Mouse (Mus musculus): ENCODE measurements around the gene Ppip5k1. TPM values are rescaled to one million over a fixed set of nuclear protein-coding genes. Genes with fewer than 3 reads are reported as not detected.
A peak's percentile ranks its signal among the peaks of the same experiment; 100 is the strongest.
"Not testable (repeated sequence)": the region's sequence is repeated elsewhere in the genome, so short reads cannot be mapped to it uniquely, and the experiment has no call there.

Gene Ppip5k1
- polyA plus RNA-seq (2012; ENCODE audit: insufficient read depth, low replicate concordance) = 1.9 TPM in 1 of 2 replicates, not detected in the other

DNA sequence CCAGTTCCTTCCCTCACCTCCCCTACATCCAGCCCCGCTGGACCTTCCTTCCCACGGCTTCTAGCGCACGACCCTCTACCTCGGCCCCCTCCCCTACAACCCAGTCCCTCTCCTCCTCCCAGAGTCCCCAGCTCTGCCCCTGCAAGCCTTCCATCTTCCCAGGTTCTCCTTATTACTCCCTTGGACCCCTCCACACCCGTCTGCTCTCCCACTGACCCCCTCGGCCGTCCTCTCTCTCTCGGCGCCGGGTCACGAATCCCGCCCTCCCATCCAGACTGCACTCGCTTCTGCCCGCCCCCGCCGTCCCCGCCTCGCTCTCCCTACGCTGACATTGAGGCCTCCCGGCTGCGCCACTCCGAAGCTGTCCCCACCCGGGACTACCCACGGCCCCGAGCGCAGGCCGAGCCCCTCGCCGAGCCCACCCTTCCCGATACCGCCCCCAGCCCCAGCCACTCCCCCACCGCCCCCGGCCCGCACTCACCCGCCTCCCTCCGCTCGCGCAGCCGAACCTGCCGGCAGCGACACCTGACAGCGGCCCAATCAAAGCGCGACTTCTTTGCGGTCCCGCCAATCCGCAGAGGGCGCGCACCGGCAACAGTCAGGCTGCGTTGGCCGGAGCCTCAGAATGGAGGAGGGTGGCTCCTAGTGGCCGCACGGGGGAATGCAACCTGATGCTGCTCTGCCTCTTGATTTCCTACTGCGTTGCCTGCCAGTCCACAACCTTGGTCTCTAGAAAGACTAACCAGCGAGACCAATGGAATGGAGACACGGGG, at the start of gene Ppip5k1:
TSS of gene Ppip5k1 (minus strand) at position 577 of the 773 bp plus-strand sequence.
- peaks cover 36% of the 10 kb centered on the region for H3K27me3 ChIP-seq (replicated peaks)
- peaks cover 63% of the 10 kb centered on the region for H3K4me1 ChIP-seq
- TF ChIP-seq FLI1 (IDR thresholded peaks at IDR 0.05; ENCODE audit: low read length) (no peak), GATA1 (IDR thresholded peaks at IDR 0.05; ENCODE audit: borderline replicate concordance, low read length) (no peak)
- no peaks in the 10 kb centered on the region for H3K9me3 ChIP-seq
- peak within 1 kb of the TSS; percentile 95 for H3K4me3 ChIP-seq (replicated peaks)
- peaks cover 5% of the 10 kb centered on the region for H3K36me3 ChIP-seq (replicated peaks; ENCODE audit: low read length)

- Histone ChIP-seq H3K4me3 (replicated peaks) (no peak overlapping the region), H3K9me3 (no peaks in the 10 kb centered on the region), H3K36me3 (replicated peaks; ENCODE audit: low read length) (no peaks in the 10 kb centered on the region), H3K27me3 (replicated peaks) (no peaks in the 10 kb centered on the region), H3K4me1 (peaks cover 3% of the 10 kb centered on the region; the same call in 1 of the 2 replicates)
- no peak for TF ChIP-seq FLI1 (IDR thresholded peaks at IDR 0.05; ENCODE audit: low read length)
- TF ChIP-seq GATA1 (IDR thresholded peaks at IDR 0.05; ENCODE audit: borderline replicate concordance, low read length) = no peak
Measured at GRCm38 (mm10) chr2:121403296-121403695, 48.1 kb upstream of the Ppip5k1 start.

DNA sequence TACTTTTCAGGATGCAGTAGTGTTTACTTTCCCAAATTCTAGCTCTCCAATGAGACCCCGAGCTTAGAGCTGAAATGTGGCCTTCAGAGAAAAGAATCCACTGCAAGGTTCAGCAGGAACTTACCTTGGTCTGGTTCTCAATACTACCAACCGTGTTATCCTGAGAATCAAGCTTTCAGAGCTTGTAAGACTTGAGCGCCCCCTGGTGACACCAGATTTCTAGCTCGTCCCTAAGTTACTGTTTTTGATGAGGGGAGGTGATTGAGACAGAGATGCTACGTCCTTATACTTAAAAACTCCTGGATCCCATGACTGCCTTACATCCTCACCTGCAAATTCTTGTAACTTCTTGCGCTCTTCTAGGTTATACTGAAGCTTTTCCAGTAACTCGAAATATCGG, 41.4 kb upstream of the Ppip5k1 start:
- H3K36me3 ChIP-seq (replicated peaks; ENCODE audit: low read length) = no peaks in the 10 kb centered on the region
- H3K4me3 ChIP-seq (replicated peaks) = no peak overlapping the region
- H3K27me3 ChIP-seq (replicated peaks) = no peaks in the 10 kb centered on the region
- TF ChIP-seq FLI1 (IDR thresholded peaks at IDR 0.05; ENCODE audit: low read length) (no peak), GATA1 (IDR thresholded peaks at IDR 0.05; ENCODE audit: borderline replicate concordance, low read length) (no peak)
- H3K9me3 ChIP-seq = no peaks in the 10 kb centered on the region
- peaks cover 7% of the 10 kb centered on the region; the same call in 1 of the 2 replicates for H3K4me1 ChIP-seq

GRCm38 (mm10) chr2:121386961-121387575, 31.9 kb upstream of the Ppip5k1 start, which contains the start of gene Strc:
Gene Strc (minus strand): TSS chr2:121387168.
- not testable (repeated sequence) for H3K9me3 ChIP-seq; H3K4me3 ChIP-seq (replicated peaks); H3K36me3 ChIP-seq (replicated peaks; ENCODE audit: low read length); H3K4me1 ChIP-seq
- peaks cover 14% of the 10 kb centered on the region for H3K27me3 ChIP-seq (replicated peaks)

GRCm38 (mm10) chr2:121374766-121375165, 19.6 kb upstream of the Ppip5k1 start:
- Histone ChIP-seq H3K27me3 (replicated peaks) (peaks cover 74% of the 10 kb centered on the region), H3K4me3 (replicated peaks) (no peak overlapping the region), H3K9me3 (no peaks in the 10 kb centered on the region), H3K36me3 (replicated peaks; ENCODE audit: low read length) (no peaks in the 10 kb centered on the region), H3K4me1 (peaks cover 19% of the 10 kb centered on the region)
- TF ChIP-seq GATA1 (IDR thresholded peaks at IDR 0.05; ENCODE audit: borderline replicate concordance, low read length) (no peak), FLI1 (IDR thresholded peaks at IDR 0.05; ENCODE audit: low read length) (no peak)

DNA sequence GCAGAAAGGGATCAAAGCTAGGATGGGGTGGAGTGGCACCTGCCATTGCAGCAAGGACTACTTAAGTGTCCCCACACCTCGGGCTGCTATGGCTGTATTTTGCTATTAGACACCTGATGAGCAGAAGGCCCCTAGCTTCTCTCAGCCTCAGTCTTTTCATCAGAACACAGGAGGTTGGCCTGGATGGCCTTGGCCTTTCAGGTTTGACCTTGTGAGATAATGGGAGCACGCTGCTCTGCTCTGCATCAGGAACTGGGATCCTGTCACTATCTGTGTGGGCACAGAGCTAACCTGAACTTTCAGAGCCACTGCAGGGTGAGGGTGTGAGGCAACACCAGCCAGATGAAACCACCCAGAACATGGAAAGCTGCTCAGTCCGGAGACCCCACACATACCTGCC, 17.1 kb upstream of the Ppip5k1 start:
- no peak for TF ChIP-seq GATA1 (IDR thresholded peaks at IDR 0.05; ENCODE audit: borderline replicate concordance, low read length)
- TF ChIP-seq FLI1 (IDR thresholded peaks at IDR 0.05; ENCODE audit: low read length) = no peak
- H3K4me1 ChIP-seq = peaks cover 34% of the 10 kb centered on the region
- H3K27me3 ChIP-seq (replicated peaks) = peaks cover 62% of the 10 kb centered on the region
- H3K9me3 ChIP-seq = peaks cover 3% of the 10 kb centered on the region; the same call in 1 of the 2 replicates
- H3K36me3 ChIP-seq (replicated peaks; ENCODE audit: low read length) = no peaks in the 10 kb centered on the region
- peak overlapping the region; percentile 11 for H3K4me3 ChIP-seq (replicated peaks)

DNA sequence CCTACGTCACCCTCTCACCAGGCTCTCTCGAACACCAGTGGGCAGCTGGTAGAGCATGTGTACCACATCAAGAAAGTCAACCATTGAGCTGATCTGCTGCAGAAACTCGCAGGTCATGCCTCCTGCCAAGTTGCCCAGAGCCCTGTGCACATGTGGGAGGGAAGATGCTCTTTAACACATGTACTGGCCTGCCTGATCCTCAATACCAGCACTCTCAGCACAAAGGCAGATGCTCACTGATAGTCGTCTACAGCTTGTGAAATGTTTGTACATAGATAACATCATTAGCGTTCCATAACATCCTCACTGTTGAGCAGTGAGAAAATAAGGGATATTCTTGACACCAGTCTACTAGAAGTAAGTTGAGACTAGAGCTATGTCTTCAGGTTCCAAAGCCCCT, 15.7 kb upstream of the Ppip5k1 start:
- no peak overlapping the region for H3K4me3 ChIP-seq (replicated peaks)
- TF ChIP-seq GATA1 (IDR thresholded peaks at IDR 0.05; ENCODE audit: borderline replicate concordance, low read length) (no peak), FLI1 (IDR thresholded peaks at IDR 0.05; ENCODE audit: low read length) (no peak)
- H3K36me3 ChIP-seq (replicated peaks; ENCODE audit: low read length) = no peaks in the 10 kb centered on the region
- H3K4me1 ChIP-seq = peaks cover 34% of the 10 kb centered on the region
- peaks cover 3% of the 10 kb centered on the region; the same call in 1 of the 2 replicates for H3K9me3 ChIP-seq
- peaks cover 55% of the 10 kb centered on the region for H3K27me3 ChIP-seq (replicated peaks)

DNA sequence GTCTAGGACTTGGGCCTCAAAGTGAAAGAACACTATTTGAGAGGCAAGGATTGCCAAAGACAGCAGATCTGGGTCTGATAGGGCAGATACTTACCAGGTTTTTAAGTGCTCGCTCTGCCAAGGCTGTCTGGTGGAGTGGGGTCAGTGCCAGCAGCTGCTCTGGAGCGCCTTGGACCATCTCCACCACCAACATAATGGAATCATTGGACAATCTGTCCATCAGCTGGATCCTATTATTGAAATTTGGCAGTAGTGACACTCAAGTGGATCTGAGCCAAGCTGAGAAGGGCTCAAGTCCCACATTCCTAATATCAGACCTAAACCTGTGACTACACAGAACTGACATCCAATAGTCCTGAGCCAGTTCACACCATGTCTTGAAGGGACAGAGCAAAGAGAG, 13.6 kb upstream of the Ppip5k1 start:
- H3K36me3 ChIP-seq (replicated peaks; ENCODE audit: low read length) = no peaks in the 10 kb centered on the region
- H3K4me1 ChIP-seq = peaks cover 40% of the 10 kb centered on the region
- peaks cover 50% of the 10 kb centered on the region for H3K27me3 ChIP-seq (replicated peaks)
- TF ChIP-seq FLI1 (IDR thresholded peaks at IDR 0.05; ENCODE audit: low read length) (no peak), GATA1 (IDR thresholded peaks at IDR 0.05; ENCODE audit: borderline replicate concordance, low read length) (no peak)
- peaks cover 3% of the 10 kb centered on the region; the same call in 1 of the 2 replicates for H3K9me3 ChIP-seq
- H3K4me3 ChIP-seq (replicated peaks) = no peak overlapping the region

DNA sequence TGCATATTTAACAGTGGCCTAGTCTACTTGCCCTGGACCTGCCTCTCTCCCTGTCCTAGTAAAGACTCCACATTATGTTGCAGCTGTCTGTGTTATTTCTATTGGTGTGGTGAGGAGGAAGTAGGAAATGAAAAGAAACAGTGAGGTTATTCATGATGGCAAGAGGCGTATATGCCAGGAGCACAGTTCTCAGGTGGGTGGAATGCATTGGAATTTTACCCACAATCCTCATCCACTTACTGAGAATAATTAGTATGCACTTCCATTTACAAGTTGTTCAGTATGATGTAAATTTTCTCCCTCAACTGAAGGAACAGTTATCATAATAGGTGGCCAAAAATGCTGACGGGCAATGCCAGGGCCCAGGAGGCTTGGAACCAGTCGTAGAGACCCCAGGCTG, 8.5 kb upstream of the Ppip5k1 start:
- Histone ChIP-seq H3K36me3 (replicated peaks; ENCODE audit: low read length) (no peaks in the 10 kb centered on the region), H3K27me3 (replicated peaks) (peaks cover 74% of the 10 kb centered on the region), H3K9me3 (no peaks in the 10 kb centered on the region), H3K4me1 (peaks cover 25% of the 10 kb centered on the region), H3K4me3 (replicated peaks) (no peak overlapping the region)
- TF ChIP-seq FLI1 (IDR thresholded peaks at IDR 0.05; ENCODE audit: low read length) (no peak), GATA1 (IDR thresholded peaks at IDR 0.05; ENCODE audit: borderline replicate concordance, low read length) (no peak)

DNA sequence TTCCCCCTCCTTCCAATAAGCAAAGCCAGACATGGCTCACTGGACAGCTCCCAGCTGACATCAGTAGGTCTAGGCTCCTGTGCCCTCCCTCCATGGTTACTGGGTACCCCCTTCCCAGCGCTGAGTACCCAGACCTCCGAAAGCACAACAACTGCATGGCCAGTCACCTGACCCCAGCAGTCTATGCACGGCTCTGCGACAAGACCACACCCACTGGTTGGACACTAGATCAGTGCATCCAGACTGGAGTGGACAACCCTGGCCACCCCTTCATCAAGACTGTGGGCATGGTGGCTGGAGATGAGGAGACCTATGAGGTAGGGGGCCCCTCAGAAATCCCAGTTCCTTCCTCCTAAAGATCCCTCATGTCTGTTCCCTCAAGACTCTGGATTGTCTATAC, 4.3 kb upstream of the Ppip5k1 start:
- peaks cover 44% of the 10 kb centered on the region for H3K4me1 ChIP-seq
- no peaks in the 10 kb centered on the region for H3K36me3 ChIP-seq (replicated peaks; ENCODE audit: low read length)
- peaks cover 73% of the 10 kb centered on the region for H3K27me3 ChIP-seq (replicated peaks)

More for the DNA sequence above, 4.3 kb upstream of the Ppip5k1 start:
- no peaks in the 10 kb centered on the region for H3K9me3 ChIP-seq
- no peak for TF ChIP-seq GATA1 (IDR thresholded peaks at IDR 0.05; ENCODE audit: borderline replicate concordance, low read length)
- no peak for TF ChIP-seq FLI1 (IDR thresholded peaks at IDR 0.05; ENCODE audit: low read length)
- H3K4me3 ChIP-seq (replicated peaks) = no peak overlapping the region
